17 mouse cellular contexts compared by ENCODE assay signal in the genomic region with DNA sequence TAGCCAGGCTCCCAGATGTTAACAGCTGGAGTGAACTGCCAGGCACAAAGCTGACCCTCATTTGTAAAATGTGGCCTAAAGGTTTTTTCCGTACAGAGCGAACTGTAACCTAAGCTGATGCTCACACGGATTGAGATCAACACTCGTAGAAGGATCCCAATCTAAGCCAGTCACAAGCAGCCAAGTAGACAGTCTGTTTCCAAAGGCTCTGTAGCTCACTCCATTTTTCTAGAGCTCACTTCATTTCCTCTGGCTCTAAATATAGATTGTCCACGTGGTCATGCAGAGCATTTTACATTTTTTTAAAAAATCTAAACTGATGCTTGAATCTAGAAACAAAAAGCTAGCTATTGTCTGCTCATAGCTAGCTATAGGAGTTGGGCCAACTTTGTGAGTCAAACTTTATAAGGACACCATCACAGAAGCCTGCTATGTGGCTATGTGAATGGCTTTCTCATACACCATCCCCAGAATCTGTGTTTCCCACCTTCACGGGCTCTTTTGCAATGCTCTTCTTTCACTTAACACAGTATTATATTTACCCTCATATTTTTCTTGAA.
"Had no signal": no experiment of that assay in that cellular context is flagged by ENCODE, and none has a peak within 500 bp of the region (broad histone marks: within the 10 kb centered on the region; RNA-seq: fewer than 3 reads in every experiment).

No protein-coding gene starts in this region.

- H3K27ac ChIP-seq: kidney, postnatal 0 days; left cerebral cortex, adult 2 months; liver, embryonic 13.5 days; neural tube, embryonic 12.5 days; neural tube, embryonic 15.5 days had no signal

- H3K4me3 ChIP-seq: left cerebral cortex, adult 2 months; liver, embryonic 13.5 days; neural tube, embryonic 12.5 days; neural tube, embryonic 15.5 days had no signal

- H3K4me2 ChIP-seq: liver, embryonic 13.5 days; midbrain, embryonic 11.5 days; neural tube, embryonic 12.5 days; neural tube, embryonic 15.5 days had no signal

- H3K27me3 ChIP-seq: liver, embryonic 13.5 days; neural tube, embryonic 12.5 days; neural tube, embryonic 15.5 days had no signal

- H3K36me3 ChIP-seq: liver, embryonic 13.5 days; neural tube, embryonic 12.5 days; neural tube, embryonic 15.5 days had no signal

- H3K9ac ChIP-seq: liver, embryonic 13.5 days; neural tube, embryonic 12.5 days; neural tube, embryonic 15.5 days had no signal

- DNase-seq: kidney, adult 2 months; kidney, postnatal 36 days; layer of hippocampus, postnatal 36 days; liver, embryonic 13.5 days; lung, postnatal 14 days; midbrain, embryonic 14.5 days; right cerebral cortex, adult 18-20 months; right cerebral cortex, postnatal 14 days; right cerebral cortex, postnatal 4 days; thymus, adult 18-20 months; thymus, postnatal 4 days had no signal

- H3K9me3 ChIP-seq: liver, embryonic 13.5 days; neural tube, embryonic 12.5 days; neural tube, embryonic 15.5 days had no signal

- ATAC-seq: intestine, postnatal 0 days had no signal

- H3K4me1 ChIP-seq: liver, embryonic 13.5 days; neural tube, embryonic 15.5 days had no signal
